Mouse (Mus musculus): ENCODE results near the gene Hyal5.

Hyal5 gene

DNA sequence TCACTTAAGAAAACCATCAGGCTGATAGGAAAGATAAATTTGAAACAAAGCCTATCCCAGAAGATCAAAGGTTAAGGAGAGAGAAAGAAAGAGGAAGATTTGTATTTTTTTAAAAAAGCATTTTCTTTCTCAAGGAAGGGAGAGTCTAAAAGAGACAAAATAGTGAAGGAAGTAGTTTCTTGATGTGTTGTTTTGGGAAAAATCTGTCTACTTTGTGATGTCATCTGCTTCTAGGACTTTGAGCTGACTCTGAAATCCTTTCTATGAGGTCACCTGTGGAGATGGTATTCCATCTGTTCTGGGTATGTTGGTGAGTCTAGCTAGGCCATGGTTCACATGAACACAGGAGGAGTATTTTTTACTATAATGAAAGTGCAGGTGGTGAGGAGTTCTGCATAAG lies at the start of gene Hyal5:
TSS of gene Hyal5 (plus strand) at position 301 of the 400 bp plus-strand sequence.
- DNase-seq = no peak

DNA sequence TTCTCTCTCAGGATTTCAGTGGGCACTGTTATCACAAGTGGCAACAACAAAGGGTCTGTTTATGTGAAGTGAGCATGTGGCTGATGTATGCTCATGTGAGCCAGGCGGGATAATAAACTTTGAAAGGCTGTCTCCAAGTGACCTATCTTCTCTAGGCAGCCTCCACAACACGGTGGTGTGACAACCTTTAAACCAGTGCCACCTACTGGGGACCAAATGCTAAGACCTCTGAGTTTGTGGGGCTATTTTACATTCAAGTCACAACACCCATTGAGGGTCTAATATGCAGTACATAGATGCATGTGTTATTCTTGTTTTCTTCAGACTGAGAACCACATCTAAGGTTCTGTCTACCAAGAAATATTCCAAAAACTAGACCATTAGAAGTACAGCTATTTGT lies 35.7 kb upstream of the Hyal5 start:
- DNase-seq = no peak

DNA sequence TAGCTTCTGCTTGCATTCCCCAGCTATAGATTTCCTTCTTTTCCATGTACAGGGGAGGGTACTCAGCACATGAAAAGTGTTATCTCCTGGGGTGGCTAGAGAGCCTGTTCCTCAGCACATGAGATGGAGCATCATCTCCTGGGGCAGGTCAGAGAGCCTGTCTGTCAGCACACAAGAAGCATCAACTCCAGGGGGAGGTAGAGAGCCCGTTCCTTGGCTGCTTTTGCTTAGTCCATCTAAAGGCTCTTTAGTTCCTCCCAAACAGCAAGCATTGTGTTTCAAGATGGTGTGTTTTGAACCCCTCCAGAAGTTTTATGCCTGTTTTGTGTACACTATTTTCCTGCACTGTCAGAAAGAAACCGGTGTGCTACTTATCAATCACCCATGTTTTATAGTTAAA lies 2.5 kb downstream of the Hyal5 start:
- DNase-seq = no peak

DNA sequence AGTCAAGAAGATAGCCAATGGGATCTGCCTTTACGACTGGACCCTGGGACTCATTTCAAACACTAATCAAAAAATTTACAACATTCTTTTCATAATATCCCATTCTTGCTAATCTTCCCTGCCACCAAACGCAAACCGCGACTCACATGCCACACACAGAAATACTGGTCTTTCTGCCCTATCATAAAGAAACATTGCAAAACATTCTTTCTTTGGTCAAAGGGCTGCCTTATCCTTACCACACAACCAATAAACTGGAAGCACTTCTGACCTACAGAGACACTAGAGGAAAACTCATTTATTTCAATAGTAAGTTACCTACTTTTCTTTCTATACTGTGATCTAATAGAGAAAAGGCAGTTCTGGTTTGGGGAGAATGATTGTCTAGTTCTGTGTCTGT lies 5.9 kb downstream of the Hyal5 start:
- DNase-seq = no peak

DNA sequence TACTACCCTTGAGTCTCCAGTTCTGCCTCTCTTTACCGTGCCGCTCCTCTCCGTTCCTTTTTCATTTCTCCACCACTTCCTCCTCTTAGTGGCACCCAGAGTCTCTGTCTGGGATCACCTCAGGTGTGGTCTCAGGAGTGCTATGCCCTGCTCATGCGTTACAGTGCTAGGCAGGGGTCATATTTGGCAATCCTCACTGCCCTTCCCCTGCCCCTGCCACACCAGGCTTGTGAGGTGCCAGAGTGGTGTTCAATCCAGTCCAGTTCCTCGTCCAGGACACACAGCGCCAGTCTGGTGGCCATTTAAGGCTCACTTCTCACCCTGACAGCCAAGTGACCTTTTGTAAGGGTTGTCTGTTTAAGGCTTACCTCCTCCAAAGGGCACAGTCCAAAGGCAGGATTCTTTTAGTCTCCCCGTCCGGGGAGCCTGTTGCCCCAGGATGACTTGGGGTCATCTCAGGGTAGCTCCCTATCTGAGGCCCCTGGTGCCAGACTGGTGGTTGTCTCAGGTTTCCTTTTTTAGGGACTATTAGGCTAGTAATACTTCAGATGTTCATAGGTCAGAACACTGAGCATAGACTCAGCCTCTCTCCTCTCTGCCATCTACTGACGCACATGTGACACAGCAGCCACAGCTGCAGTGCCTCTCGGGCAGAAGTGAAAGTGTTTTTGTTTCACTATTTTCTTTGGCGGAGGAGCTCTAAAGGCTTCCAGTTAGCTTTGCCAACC lies 36.5 kb downstream of the Hyal5 start:
- DNase-seq = no peak

DNA sequence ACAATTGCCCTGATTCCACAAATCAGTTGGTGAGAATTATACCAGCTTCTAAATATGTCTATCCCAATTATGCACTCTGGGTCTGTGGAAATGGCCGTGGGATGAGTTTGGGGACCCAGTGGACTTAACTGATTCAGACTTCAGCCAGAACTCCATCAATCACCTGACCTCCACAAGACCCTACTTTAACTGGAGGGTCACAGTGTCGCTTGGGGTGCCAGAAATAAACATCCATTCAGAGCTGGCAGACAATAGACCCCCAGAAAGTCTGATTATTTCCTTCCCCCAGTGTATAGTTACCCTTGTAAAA lies 37.0 kb downstream of the Hyal5 start:
- no peak for DNase-seq

DNA sequence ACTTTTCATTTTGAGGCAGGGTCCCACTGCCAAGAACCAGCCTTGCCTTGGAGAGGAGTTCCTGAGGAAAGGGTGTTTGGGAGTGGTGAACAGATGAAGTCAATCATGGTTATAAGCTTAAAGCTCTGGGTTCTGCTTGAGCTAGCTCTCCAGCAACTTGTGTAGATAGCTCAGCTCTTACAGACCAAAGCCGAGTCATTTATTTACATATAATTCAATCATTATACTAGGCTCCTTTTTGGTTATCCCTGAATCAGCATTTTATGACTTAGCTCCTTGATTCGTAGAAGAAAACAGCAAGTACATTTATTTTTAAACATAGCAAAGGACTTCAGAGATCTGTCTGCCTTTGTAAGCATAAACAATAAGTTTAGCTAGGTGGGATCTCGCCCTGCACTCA lies 47.3 kb downstream of the Hyal5 start:
- no peak for DNase-seq

DNA sequence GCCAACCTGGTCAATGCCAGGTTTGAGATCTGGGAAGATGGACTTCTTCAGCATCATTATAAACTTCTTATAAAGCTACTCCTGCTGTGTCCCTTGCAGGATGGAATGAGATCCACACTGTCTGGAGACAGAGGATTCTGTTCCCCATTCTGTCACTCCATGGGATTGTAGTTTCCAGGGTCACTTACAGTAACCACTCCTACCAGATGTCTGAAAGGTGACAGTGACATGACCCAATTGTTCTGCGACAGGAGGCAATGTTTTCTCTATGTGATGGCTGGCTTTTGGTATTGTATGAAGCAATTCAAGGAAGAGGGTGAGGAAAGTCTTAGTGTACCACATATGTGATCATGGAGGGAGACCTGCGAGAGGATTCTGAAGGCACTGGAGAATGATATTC lies 50.0 kb downstream of the Hyal5 start:
- no peak for DNase-seq

DNA sequence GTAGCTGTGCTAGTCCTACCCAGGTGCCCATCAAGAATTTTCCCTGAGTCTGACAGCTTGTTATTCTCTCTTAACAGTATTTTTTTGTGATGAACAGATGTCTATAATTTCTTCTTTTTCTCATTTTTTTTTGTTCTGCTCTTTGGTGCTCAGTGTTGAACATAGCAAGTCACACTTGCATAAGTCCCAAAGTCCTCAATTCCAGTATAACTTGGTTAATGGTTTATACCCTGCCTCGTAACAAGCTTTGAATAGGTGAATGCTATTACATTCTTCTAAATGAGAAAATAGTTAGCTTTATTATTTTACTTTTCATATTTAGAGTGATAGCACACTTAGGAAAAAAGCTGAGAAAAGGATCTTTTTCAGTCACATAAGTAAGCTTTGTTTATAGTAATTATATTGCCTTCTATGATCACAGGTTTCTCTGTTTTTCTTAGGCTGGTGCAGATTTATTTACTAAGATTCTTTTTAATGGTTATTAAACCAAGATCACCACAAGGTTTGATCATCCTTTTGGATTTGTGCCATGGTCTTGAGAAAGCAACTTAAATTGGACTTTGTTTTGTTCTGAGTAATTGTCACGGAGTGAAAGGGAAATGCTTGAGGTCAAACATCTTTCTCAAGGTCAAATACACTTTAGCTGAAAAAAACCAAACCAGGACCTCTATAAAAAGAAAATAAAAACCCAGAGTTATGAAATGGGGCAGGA lies 52.4 kb downstream of the Hyal5 start:
- no peak for DNase-seq

DNA sequence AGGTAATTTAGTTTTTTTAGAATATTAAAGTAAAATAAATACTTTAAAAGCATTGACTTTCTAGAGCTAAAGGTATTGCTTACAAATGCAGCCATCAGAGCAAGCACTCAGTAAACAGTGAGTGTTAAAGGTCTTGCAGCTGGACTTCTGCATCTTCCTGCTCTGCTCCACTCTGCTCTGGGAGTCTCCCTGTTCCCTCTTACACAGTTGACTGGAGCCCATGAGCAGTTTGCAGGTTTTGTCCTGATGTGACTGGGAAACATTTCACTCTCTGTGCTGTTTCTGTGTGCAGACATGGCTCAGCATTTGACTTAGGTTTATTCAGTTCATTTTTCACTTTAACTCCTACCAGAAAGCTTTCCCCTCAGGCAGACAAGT lies 52.9 kb downstream of the Hyal5 start:
- no peak for DNase-seq

DNA sequence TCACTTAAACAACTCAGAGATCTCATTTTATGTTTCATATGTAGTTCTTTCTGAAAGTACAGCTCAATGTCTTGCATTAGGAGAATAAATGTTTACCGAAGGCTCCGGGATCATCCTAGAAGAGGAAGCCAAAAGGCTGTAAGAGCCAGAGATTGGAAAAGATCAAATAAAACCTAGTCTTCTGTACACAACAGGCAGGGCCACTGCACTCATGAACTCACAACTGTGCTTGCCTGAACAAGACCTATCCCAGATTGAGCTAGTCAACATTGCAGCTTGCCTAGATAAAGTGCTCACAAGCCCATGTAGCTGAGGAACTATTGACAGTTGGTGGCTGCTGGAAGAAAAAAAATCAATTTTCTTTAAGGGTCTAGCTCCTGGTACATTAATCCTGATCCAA lies 55.8 kb downstream of the Hyal5 start:
- DNase-seq = no peak

DNA sequence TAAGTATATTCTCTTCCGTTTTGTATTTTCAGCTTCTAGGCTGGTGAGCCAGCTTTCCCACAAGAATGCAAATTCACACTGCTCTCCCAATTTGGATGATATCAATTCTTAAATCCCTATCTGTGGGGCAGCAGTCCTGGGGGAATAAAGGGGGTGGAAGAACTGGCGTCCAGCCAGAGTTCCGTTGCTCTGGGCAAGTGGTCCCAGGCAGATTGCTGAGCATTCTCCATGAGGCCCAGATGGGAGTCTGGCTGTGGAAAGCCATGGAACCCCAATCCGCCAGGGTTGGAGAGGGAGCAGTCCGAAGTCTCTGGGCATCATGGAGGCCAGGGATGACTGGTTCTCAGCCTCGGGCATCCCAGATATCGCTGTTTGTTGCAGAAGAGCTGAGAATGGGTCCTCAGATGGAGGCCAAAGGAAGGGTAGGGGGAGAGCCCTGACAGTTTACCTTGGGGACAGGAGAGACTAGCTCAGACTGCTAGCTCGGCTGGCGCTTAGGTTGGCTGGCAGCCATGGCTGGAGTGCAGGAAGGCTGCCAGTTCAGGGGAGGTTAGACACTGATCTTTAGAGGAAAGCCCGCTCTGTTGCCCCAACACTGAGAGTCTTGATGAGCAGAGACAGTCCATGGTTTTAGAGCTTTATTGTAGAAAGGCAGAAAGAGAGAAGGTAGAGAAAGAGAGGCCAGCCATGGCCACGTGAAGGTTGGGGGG lies 67.4 kb downstream of the Hyal5 start:
- no peak for DNase-seq
